Mouse (Mus musculus): ENCODE data around the gene Acvrl1.
A peak's percentile ranks its signal among the peaks of the same experiment; 100 is the strongest.

Acvrl1 gene

DNA sequence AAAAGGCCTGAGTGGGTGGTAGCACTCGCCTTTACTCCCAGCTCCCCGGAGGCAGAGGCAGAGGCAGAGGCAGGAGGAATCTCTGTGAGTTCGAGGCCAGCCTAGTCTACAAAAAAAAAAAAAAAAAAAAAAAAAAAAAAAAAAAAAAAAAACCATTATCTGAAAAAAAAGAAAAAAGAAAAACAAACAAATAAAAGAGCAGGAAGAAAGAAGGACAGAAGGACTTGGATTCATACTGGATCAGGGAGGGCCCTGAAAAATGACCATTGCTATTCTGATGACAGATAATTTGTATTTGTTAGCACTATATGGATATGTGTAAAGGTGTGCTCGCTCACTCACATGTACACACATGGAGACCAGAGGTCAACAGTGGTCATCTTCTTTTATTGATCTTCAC, 43.0 kb downstream of the Acvrl1 start:
- no peak for DNase-seq

DNA sequence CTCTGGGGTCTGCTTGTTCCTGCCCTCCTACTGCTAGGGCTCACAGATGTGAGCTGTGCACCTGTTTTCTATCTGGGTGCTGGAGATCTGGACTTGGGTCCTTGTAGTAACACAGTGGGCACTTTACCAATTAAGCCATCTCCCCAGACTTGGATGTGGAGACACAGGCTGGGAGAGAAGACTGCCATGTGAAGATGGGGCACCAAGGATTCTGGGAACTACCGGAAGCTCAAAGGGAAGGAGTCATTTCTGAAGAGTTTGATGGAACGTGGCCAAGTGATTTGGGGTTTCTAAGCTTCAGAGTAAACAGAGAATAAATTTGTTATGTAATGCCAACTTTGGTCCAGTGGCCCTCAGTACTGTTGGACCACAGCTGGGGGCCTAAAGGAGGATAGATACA, 43.7 kb downstream of the Acvrl1 start:
- DNase-seq: no peak

DNA sequence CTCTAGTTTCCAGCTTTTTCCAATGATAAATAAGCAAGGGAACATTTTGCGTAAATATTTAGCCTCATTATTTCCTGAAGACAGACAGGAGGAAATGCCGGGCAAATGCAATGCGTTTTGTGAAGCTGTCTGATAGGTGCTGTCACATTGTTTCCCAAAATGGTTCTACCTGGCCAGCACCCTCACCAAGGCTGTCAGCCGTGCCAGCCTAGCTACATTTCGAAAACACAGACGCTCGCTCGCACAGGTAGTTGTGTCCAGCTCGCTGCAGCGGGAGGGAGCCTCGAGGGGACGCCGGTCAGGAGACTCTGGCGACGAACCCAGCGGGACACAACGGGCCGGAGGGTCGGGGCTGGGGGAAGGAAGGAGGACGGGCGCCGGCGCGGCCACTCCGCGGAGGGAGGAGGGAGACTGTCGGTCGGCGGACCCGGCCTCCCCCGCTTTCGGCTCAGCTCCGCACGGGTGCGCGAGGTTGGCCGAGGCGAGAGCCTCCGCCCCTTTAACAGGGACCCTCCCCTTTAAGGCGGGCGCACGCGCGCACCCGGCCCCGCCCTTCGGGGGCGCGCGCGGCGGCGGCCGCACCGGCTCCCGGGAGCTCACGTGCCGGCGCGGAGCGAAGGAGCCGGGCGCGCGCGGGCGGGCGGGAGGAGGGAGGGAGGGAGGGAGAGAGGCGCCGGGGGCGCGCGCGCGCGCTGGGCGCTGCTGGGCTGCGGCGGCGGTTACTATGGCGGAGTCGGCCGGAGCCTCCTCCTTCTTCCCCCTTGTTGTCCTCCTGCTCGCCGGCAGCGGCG, 45.3 kb downstream of the Acvrl1 start, which contains the start of gene Acvr1b:
Gene Acvr1b (plus strand): TSS at position 647 of the 791 bp plus-strand sequence.
- DNase-seq: peak; percentile 93

DNA sequence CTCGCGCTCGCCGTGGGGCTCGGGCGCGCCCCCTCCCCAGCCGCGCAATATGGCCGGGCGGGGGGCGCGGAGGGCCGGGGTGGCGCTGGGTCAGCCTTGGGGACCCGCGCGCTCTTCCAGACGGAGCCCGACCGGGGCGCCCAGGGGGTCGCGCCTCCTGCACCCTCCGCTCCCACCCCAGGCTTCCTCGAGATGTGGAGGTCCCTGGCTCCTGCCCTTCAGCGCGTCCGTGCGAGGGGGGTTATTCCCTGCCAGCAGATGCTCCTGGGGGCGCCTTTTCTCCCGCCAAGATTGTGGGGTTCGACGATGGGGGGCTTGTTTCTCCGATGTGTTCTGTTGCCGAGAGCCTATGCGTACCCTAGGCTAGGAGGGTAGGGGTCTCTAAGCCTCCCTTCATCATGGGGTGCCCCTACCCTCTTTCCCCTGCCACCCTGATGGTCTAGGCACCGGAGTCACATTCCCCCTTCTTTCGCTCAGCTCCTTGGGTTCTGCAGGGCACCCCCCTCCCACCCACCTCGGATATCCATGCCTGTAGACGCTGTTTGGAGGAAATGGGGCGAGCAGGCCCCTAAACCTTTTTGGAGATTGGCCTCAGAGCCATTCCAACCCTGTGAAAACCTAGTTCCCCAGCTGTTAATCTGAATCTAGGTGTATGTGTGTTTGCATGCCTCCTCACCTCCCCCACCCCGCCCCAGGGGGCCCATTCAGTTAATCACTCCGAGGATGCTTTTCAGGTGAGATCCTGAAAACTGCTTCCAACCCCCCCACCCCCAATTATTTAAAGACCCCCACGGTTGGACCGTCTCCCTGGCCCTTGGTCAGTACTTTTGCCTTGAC, 46.2 kb downstream of the Acvrl1 start:
- DNase-seq: peak; percentile 51

DNA sequence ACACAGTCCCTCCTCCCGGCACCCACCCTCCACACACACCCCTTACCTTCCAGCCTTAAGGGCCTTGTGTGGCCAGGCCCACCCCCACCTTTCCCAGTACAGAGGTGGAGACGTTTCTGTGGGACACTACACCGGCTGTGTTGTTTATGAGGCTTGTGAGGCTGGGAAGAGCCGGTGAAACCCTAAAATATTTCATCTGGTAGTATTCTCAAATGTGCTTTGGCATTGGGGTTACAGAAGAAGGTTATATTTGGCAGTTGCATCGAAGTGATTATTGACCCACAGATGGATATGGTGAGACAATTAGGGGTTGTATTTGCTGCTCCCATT, 46.8 kb downstream of the Acvrl1 start:
- no peak for DNase-seq

DNA sequence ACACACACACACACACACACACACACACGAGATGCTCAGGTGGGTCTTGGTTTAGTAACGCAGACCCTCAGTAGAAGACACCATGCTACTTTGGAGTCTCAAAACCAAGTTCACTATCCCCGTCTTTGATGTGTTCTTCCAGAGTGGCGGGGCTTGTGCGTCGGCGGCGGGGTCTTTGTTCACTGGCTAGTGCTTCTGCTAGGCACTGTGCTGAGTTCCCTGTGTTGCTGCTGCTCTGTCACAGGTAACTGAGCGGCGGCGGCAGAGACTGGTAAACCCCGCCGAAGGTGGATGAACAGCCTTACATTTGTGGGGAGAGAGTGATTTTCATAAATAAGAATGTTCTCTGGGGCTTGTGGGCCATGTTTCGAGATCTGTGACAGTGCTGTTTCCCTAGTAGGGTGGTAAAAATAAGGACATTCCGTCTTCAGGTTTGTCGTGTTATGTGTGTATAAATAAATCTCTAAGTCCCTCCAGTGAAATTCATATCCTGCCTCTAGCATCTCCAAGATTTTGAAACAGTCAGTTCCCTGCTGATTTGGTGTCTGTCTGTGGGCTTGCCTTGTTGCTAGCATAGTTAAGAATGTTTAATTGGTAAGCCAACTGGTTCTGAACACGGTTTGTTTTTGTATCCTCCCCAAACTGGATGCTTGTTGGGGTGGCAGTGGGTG, 47.4 kb downstream of the Acvrl1 start:
- peak; percentile 36 for DNase-seq

DNA sequence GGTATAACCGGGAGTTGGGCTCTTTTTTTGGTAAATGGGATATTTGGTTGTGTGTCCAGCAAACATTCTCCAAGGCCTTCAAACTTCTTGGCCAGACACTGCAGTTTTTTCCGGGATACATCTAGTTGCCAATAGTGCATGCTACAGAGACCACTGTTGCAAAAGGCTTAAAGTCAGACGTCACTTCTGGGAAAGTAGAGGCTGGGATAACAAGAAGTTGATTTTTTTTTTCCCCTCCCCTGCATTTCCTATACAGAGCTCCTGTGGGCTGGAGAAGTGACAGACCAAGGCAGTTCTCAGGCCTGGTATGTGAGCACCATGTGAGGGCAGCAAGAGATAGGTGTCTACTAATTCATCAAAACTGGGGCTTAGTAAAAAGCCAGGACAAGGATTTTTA, 48.0 kb downstream of the Acvrl1 start:
- no peak for DNase-seq

DNA sequence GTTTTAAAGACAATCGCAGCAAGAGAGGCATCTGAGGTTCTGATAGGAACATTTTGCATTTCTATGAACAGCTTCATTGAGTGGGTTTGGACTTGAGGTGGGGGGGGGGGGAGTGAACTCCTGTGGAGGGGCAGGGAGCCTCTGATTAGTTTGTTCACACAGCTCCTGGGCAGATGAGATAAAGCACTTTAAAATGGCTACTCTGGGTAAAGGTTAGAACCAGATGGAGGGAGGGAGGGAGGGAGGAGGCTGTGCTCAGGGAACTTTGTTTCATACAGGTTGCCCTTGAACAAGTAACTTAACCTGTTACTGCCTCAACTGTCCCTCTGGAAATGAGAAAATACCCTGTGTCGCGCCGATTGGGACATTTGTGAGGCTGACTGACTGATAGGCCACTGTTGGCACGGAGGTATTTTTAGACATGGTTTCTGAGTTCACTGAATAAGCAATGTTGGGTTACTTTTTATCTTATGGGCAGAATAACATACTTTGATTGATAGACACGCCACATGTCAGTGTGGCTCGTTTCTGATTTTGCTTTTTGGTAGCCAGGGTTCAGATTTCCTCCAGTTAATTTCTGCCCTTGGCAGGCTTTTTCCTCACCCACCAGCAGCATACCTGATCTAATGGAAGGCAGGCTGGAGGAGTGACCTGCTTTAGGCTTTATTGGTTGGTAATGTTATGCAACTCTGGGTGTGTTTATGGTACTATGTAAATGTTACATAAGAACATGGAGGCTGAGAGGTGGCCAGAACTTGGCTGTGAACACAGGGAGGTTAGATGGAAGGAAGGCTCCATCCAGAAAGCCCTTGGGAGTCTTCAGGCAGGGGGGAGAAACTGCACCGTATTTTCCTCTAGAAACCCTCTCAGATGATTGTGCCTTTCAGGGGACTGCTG, 48.7 kb downstream of the Acvrl1 start:
- no peak for DNase-seq

DNA sequence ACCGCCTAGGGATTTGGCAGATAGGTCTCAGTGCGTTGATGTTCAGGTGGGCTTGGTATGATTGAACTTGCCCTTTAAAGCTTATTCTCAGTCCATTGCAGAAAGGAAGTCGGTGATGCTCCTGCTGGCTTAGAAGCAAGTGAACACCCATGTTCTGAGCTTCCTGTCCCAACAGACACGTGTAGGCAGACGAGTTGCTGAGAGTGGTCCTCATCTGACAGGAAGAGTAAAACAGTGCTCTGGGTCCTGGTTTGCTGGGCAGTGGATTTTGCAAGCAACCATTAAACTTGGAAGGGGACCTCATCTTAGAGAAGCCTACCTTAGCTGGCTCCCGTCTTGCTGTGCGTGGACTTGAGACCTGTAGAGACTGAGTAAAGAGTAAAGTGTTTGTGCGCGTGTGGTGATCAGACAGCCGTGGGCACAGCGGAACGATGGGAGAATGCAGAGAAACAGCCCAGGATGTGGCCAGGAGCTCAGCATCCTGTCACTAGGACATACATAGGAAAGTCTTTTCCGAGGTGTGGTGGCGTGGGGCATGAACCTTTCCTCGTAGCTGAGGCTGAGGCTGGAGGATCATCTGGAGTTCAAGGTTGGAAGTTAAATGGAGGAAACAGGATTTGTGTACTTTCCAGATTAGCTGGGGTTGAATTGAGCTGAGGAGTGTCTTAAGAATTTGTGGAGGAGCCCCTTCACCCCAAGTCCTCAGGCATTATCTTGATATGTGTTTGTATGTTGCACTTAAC, 52.2 kb downstream of the Acvrl1 start:
- no peak for DNase-seq

DNA sequence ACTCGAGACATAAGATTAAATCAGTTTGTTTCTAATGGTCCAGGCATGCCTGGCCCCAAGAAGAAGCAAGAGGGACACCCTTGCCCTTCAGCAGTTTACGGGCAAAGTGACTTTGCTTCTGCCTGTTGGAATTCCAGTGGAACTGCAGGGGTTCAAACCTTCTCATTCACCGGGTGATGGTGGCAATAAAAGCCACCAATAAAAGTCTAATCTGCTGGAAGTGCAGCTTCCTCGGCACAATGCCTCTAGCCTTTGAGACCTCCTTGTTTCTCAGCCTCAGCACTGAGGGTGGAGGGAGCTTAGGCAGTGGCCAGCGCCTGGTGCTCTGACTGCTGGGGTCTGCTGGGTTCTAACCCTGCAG, 52.8 kb downstream of the Acvrl1 start:
- no peak for DNase-seq

DNA sequence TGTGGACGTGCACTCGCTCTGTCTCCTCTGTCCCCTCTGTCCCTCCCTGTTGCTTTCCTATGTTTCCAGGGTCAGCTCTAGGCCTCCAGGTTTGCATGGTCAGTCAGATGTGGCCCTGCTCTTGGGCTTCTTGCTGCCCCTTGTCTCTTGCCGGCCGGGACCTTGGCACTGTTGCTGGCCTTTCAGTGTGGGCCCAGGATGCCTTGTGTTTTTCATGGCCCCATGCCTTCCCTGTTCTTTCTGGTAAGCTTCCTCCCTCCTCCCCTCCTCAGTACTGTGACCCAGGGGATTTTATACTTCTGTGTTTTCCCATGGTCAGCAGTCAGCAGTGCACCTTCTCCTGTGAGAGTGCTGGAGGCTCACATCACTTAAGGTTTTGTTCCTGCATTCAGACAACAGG, 53.2 kb downstream of the Acvrl1 start:
- peak; percentile 50 for DNase-seq

DNA sequence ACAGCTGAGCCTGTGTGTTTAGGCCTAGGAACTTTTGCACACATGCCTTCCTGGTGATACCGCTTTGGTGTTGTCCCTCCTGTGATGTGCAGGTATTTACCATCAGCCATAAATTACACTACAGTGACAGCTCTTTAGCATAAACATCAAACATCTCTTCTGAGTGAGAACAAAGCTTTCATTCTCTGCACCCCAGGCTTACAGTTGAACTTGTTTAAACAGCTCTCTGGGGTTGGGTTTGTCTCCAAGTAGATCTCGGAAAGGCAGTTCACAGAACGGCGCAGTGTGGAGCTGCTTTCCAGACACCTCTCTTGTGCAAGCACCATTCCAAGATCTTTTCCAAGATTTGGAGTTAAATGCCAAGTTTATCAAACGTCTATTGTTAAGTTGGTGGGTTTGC, 54.4 kb downstream of the Acvrl1 start:
- no peak for DNase-seq

DNA sequence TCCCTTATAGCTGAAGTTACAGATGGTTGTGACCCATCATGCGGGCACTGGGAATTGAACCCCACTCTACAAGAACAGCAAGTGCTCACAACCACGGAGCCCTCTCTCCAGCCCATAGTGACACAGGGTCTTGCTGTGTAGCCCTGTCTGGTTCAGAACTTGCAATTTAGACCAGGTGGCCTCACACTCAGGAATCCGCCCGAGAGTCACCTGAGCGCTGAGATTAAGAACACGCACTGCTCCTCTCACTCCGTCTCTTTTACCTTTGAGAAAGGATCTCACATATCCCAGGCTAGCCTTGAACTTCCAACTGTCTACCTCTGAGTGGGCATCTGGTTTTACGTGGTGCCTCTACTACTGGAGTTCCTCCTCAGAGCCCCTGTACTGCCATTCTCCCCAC, 56.0 kb downstream of the Acvrl1 start:
- DNase-seq: no peak

DNA sequence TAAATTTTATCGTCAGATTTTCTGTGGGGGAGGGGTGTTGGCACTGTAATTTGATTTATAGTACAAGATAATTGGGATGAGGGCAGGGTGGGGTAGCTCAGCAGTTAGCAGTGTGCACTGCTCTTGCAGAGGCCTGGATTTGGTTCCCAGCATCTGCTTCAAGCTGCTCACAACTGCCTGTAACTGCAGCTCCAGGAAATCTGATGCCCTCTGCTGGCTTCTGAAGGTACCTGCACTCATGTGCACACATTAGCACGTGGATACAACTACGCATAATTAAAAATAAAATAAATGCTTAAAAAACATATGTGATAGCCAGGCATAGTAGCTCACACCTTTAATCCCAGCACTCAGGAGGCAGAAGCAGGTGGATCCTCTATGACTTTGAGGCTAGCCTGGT, 57.2 kb downstream of the Acvrl1 start:
- no peak for DNase-seq

DNA sequence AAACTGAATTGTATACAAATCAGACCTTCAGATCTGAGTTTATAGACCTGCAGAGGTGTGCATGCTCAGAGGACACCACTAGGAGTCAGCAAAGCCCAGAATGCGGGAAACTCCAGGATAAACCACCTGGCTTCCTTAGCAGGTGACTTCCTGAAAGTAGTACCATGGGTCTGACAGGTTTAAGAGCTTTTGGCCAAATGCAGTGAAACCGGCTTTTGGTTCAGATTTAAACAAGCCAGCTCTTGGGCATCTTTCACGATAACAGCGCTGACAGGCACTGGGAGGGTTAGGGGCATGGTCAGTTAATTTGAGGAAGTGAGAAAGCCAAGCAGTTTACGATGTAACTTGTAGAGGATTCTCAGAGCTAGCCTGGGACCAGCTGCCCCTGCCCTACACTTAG, 59.6 kb downstream of the Acvrl1 start:
- peak; percentile 43 for DNase-seq

DNA sequence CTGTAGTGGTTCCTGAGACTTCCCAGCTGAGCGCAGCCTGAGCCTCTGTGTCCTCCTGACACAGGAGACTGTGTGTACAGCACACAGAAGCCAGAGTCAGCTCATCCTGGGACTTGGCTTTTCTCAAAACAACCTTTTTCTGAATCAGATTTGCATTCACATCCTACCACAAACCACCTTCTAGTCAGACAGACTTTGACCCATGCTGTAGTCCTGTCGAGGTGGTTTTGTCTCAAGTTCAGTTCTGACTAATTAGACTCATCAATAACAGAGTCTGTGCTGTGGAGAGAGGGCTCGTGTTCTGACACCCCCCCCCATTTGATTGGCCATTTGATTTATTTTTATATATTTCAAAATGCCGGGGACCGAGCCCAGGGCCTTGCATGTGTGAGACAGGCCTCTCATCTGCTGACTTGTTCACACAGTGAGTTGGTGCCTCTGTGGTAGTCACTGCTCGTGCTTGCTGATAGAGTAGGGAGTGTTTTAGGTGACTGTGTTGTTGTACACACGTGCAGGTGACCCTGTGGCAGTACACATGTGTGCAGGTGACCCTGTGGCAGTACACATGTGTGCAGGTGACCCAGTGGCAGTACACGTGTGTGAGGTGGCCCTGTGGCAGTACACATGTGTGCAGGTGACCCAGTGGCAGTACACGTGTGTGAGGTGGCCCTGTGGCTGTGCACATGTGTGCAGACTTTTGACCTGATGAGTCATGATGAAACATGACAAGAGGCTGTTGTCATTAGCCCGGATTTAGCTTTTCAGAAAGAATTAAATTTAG, 61.8 kb downstream of the Acvrl1 start:
- DNase-seq: no peak

DNA sequence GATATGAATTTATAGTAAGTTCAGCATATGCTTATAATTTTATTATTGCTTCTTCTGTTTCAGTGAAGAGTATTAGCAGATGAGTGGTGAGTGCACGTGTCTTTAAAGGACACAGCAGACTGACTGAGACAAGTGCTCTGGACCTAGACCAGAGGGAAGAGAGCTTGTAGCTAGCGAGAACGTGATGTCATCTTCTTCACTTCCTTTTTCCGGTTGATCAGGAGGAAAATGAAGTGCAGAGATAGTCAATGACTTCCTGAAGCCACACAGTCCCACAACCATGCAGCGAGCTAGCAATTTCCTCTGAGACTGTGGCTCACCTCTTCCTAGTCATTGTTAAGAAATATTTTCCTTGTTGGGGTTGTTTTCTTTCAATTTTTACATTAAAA, 62.4 kb downstream of the Acvrl1 start:
- no peak for DNase-seq

DNA sequence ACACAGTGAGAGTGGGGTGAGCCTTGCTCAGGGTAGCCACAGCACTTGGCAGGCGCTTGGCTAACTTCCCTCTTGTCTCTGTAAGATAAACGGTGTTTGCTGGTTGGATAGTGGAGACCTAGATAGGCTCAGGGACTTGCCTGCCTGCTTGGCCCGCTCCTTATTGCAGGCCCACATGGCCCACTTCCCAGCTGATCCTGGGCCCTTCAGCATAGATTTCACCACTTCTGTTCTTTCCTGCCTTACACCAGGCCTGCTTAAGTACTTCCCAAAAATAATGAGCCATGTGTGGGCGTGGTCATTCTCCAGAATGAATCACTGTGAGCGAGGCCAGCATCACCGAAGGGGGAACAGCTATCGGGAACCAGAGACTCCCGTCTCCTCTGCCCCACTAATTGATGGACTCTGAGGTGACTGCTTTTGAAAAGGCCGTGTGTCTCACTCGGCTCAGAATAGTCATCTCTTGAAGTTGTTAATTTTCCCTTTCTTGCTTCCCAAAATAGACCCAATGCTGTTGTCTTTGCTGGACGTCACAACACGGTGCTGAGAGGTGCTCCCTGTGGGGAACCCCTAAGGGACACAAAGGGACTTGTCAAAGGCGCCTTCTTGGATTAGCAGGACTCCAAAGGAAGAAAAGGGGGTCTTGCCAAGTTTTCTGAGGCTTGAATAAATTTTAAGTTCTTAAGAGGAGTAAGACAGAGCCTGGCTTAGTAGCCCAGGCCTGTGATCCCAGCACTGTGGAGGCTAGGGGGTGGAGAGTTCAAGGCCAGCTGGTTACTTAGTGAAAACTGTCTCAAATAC, 63.3 kb downstream of the Acvrl1 start:
- no peak for DNase-seq

DNA sequence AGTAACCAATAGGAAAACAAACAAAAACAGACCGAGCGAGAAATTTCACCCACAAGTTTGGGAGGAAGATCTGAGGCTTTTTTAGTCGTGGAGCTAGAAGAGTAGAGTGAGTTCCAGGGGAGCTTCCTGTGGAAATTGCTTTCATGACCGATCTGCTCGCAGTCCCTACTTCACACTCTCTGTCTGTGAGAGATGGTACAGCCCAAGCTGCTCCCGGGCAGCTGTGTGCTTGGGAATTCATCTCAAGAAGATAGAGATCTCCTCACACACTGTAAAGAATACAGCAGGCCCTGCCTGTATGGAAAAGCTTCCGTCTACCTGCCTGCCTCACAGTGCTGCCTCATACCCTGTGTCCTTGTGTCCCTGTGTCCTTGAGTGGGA, 63.9 kb downstream of the Acvrl1 start:
- DNase-seq: no peak

DNA sequence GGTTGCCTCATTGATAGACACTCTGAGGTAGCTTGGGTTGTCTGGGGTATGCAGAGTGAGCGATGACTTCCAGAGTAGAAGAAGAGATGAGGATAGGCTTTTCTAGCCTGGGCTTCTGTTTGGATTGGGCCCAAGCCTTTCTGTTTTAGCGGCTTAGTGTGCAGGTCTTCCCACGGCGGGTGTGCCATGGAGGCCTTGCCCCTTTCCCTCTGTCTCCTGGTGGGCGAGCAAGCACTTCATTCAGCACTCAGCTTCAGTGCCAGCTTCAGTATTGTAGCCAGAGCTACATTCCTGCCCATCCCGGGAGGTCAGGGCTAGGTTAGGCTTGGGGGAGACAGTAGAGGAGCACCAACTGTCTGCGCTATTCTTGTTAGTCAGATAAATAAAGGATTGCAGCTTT, 64.3 kb downstream of the Acvrl1 start:
- no peak for DNase-seq

Measured in kidney, postnatal 10 days (tissue).